Mouse (Mus musculus): Measurements from ENCODE around the gene Gm21969.

The Gm21969 gene

DNA sequence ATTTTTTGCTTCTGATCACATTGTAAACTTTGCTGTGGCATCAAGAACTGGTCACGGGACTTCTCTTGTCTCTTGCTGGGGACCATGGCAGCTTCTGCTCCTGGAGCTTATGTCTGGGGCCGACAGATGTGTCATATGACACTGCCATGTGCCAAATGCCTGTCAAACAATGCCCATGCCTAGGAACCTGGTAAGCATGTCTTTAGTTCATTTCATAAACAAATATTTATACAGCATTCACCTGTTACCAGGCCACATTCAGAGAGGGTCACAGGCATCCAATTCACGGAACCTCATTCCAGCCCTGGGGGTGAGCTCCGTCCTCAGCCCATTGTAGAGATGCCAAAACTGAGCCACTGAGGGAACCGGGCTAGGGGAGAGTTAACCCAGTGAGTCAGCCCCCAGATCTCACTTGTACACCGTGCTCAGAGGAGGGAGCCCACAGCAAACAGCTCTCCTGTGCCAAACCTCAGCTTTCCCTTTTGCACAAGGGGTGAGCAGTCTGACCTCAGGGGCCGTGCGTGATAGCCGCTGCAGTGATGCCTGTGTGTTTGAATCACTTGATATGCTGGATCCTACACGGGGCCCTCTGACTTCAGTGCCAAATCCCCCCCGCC lies 19.2 kb upstream of the Gm21969 start:
- in situ Hi-C loops (cut with MboI, MseI) = loop anchor here (25.0 kb wide), 1 partner anchor 1379 kb away; the partner anchor contains the start of gene Sdhb

DNA sequence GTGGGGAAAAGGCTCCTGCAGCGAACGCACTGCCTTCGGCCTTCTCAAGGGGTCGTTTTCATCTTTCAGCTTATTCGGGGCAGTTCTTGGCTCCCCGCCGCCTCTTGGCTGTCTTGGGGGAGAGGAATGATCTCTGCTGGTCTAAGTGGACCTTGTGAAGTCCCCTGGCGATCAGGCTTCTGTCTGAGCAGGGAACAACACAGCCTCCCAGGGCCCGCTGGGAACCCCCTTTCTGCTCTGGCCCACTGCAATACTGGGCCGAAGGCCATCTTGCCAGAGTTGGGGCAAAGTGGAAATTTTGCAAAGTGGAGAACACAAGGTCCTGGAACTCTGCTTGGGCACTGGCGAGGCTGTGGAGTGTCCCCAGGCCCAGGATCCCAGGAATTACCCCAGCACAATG lies 18.3 kb upstream of the Gm21969 start:
- in situ Hi-C loops (cut with MboI, MseI) = loop anchor here (25.0 kb wide), 1 partner anchor 1378 kb away; the partner anchor contains the start of gene Sdhb

DNA sequence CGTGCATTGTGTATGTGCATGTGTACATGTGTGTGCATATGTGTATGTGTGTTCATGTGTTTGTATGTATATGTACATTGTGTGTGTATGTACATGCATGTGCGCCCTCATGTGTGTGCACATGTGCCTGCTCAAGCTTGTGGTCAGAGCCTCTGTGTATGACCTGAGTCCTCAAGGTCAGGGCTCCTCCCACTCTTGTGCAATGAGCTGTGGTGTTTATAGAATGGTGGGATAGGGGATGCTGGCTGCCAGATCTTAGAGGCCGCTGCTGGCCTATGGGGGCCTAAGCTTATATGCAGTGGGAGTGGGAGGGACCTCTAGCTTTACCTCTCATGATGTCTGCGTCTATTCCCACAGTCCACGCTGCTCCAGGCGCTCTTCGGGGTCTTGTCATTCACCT lies 17.3 kb upstream of the Gm21969 start:
- in situ Hi-C loops (cut with MboI, MseI) = loop anchor here (25.0 kb wide), 1 partner anchor 1377 kb away; the partner anchor contains the start of gene Sdhb

GRCm38 (mm10) chr4:139587370-139587769 lies 15.6 kb upstream of the Gm21969 start:
- in situ Hi-C loops (cut with MboI, MseI) = loop anchor here (25.0 kb wide), 1 partner anchor 1375 kb away; the partner anchor contains the start of gene Sdhb

DNA sequence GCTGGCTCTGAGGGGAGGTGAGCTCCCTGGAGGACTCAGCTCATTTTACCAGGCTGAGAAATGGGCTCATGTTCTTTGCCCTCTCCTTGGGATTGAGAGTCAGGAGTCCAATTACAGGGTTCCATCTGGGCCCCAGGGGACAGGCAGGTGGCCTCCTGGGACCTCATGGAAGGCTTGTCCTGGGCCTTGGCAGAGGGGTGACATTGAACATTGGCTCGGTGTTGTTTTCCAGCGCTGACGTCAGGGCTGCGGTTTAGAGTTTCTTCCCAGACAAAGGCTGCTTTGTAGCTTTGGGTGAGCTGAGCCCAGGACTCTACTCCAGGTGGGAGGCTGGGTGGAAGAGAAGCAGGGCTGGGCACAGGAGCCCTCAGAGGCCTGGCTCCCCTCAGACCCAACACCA lies 15.2 kb upstream of the Gm21969 start:
- in situ Hi-C loops (cut with MboI, MseI) = loop anchor here (25.0 kb wide), 1 partner anchor 1375 kb away; the partner anchor contains the start of gene Sdhb

DNA sequence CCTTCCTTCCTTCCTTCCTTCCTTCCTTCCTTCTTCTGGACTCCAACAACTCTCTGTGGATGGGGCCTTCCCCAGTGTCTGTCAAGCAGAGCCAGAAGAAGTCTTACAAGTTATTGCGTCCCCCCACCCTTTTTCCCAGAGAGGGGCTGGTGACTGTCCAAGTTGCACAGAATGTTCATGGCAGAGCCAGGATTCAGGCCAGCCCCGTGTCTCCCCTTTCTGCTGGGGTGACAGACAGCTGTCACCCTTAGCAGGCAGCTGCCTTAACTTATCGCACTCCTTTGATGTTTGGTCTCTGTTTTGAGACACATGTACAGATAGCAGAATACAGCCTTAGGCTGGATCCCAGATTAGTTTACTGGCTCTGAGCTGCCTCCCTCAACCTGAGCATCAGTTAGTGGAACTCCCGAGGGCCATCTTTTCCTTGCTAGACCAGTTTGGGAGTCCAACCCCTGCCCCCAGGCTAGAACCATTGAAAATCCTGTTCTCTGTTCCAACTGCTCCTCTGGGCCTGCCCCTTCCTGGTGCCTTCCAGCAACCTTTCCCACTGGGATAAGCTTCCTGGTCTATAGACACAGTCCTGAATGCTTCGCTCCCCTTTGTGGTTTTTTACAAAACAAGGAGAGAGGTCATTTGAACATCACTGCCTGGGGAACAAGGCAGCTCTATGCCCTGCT lies 13.5 kb upstream of the Gm21969 start:
- in situ Hi-C loops (cut with MboI, MseI) = loop anchor here (25.0 kb wide), 1 partner anchor 1373 kb away; the partner anchor contains the start of gene Sdhb

DNA sequence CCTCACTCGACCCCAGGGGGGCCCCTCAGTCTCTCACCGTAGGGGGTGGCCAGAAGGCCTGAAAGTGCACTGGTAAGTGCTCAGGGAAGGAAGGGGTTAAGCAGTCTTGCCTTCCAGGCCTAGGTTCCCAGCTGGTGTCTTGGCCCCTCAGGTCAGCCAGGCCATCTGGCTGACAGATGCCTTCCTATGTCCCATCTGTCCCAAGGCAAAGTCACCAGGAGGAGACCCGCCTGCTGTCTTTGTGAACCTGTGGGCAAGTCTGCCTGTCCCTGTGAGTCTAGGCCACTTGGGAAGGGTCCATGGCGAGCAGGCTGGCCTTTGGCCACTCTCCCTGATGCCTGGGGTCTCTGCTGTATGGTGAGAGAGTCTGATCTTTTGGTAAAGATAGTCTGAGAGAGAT lies 12.5 kb upstream of the Gm21969 start:
- in situ Hi-C loops (cut with MboI, MseI) = loop anchor here (25.0 kb wide), 1 partner anchor 1372 kb away; the partner anchor contains the start of gene Sdhb

DNA sequence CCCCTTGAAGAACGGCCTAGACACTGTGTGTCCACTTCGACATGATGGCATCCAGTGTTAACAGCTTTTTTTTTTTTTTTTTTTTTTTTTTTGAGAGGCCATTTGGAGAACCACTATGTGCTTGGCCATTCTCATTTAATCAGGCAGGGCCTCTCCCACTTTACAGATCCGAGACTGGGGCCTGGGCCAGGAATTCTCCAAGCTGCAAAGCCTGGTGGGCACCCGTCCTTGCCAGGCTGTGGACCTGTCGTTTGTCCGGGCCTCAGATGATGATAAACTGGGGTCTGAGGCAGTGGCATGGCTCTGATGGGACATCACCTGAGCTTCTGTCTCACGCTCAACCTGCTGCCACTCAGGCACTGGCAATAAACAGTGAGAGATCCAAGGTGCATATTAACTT lies 10.1 kb upstream of the Gm21969 start:
- in situ Hi-C loops (cut with MboI, MseI) = loop anchor here (25.0 kb wide), 1 partner anchor 1369 kb away; the partner anchor contains the start of gene Sdhb

GRCm38 (mm10) chr4:139593383-139593782 lies 9.6 kb upstream of the Gm21969 start:
- in situ Hi-C loops (cut with MboI, MseI) = loop anchor here (25.0 kb wide), 1 partner anchor 1369 kb away; the partner anchor contains the start of gene Sdhb

- in situ Hi-C loops (cut with MboI, MseI) = loop anchor here (25.0 kb wide), 1 partner anchor 1368 kb away; the partner anchor contains the start of gene Sdhb
These were observed 8.9 kb upstream of the Gm21969 start for GRCm38 (mm10) chr4:139594062-139594461.

DNA sequence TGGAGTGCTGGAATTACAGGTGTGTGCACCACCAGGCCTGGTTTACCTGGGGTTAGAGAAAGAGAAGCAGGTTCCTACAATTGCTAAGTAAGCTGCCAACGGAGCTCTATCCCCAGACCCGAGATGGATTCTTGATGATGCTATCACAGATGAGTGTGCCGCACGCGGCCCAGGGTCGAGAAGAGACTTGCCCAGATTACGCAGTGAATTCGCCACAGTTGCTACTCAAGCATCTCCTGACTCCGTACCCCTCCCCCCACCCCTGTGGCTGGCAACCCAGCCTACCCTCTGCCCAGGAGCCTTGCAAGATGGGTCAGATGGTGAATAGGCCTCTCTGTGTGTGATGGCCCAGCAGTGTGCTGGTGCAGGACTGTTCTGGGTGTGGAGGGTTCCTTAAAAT lies 6.3 kb upstream of the Gm21969 start:
- in situ Hi-C loops (cut with MboI, MseI) = loop anchor here (25.0 kb wide), 1 partner anchor 1366 kb away; the partner anchor contains the start of gene Sdhb

GRCm38 (mm10) chr4:139597286-139598284 lies 5.4 kb upstream of the Gm21969 start:
- in situ Hi-C loops (cut with MboI, MseI) = loop anchor here (25.0 kb wide), 1 partner anchor 1365 kb away; the partner anchor contains the start of gene Sdhb

- in situ Hi-C loops (cut with MboI, MseI) = loop anchor here (25.0 kb wide), 1 partner anchor 1364 kb away; the partner anchor contains the start of gene Sdhb
These were observed 4.6 kb upstream of the Gm21969 start for GRCm38 (mm10) chr4:139598356-139598755.

- in situ Hi-C loops (cut with MboI, MseI) = loop anchor here (25.0 kb wide), 1 partner anchor 1363 kb away; the partner anchor contains the start of gene Sdhb
These were observed 4.0 kb upstream of the Gm21969 start for GRCm38 (mm10) chr4:139598950-139599518.

DNA sequence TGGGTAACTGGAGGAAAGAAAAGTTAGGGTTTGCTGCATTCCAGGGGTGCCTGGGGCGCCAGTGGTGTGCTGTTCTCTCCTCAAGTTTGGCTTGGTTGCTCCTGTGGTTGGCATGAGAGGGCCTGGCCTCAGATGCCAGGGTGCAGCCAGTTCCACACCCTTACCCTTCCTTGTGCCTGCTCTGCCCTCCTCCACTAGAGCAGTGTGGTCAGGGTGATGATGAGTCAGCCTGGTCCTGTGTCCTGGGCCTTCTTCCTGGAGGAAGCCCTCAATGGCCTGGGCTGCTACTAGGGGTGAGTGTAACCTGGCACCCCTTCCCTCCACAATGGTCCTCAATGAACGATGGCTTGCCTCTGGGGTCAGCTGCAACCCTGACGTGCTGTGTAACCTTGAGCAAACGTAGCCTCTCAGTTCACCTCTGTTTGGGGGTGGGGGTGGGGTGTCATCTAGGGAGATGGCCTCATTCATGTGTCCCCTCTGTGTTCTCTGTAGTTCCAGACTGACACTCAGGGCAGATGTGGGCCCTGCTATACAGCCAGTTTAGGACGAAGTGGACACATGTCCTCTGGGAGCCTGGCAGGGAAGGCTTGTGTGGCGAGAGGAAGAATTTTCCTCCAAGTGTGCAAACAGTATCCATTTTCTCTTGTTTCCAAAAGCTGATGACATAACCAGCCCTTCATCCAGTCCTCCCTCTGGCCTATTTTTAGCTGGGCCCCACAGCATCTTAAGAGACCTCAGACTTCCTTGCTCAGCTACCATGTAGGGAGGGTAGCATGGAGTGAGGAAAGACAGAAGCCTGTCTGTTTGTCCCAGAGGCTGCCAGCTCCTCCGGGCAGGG lies 1.2 kb upstream of the Gm21969 start:
- in situ Hi-C loops (cut with MboI, MseI) = no loop called here

DNA sequence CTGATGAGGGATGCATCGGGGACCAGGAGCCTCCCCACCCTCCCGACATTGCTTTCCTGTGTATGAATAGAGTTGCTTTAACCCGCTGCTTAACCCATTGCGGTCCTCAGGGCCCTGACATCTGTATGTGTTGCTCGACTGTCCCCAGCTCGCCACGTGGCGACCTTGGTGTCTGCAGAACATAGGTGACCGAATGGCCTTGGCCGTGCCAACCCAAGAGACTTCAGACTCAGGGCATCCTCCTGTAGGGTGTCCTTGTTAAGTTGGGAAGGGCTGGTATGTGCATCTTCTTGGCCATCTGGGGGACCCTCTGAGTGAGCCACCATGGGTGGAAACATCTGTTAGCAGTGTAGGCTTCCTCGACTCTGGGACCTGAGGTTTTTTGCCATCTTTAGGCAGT lies 2.2 kb downstream of the Gm21969 start:
- in situ Hi-C loops (cut with MboI, MseI) = no loop called here

GRCm38 (mm10) chr4:139606732-139607131 lies 3.7 kb downstream of the Gm21969 start:
- in situ Hi-C loops (cut with MboI, MseI) = no loop called here

DNA sequence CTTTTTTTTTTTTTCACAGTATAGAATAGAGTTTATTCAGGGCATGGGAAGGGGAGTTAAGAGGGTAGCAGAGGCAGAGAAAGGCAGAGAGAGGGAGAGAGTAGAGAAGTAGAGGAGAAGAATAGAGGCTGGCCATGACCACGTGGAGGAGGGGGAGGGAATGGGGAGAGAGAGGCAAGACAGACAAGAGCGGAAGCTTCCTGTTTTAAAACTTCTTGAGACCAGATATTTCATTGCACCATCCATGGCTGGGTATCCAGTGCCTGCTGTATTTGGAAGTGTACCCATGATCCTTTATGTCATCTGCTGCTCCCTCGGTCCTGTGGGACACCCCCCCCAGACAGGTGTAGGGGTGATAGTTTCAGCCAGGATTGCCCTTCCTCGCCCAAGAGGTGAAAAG lies 6.0 kb downstream of the Gm21969 start:
- in situ Hi-C loops (cut with MboI, MseI) = no loop called here

- in situ Hi-C loops (cut with MboI, MseI) = loop anchor here (5.0 kb wide), 1 partner anchor 39 kb away; no protein-coding TSS in a partner anchor
These were observed 8.0 kb downstream of the Gm21969 start for GRCm38 (mm10) chr4:139610954-139611353.

GRCm38 (mm10) chr4:139611542-139611953 lies 8.6 kb downstream of the Gm21969 start:
- in situ Hi-C loops (cut with MboI, MseI) = loop anchor here (5.0 kb wide), 1 partner anchor 39 kb away; no protein-coding TSS in a partner anchor
